Mouse (Mus musculus) forebrain, embryonic 11.5 days (tissue): Measurements from ENCODE around the gene Foxf2. TPM values are rescaled to one million over a fixed set of nuclear protein-coding genes. Genes with fewer than 3 reads are reported as not detected.

Experiments
- microRNA-seq: library from miRNA; unstranded; fragments of <30 nt; microRNA quantifications from one replicate; pipeline ENCODE4, GENCODE M21; 2016; ENCODE audit not compliant: insufficient number of aligned reads
- polyA plus RNA-seq: library from polyadenylated mRNA; unstranded; fragments of >200 nt; fragmentation: Nextera tagmentation; extraction: Ambion mirVana; gene quantifications from 2 replicates; pipeline ENCODE4 v1.2.1, GENCODE M21; 2014

Foxf2 gene
- polyA plus RNA-seq, 1 experiment from 2014 or later, result 5.2 TPM

Small RNA genes within 50 kb of the gene (microRNA-seq; reads per million reads assigned to microRNA genes)
- gene Gm27516, result not detected

Other genes starting within 250 kb of the Foxf2 start
- gene Foxq1, start 69.7 kb upstream of the Foxf2 start, polyA plus RNA-seq, result 1.5 and 1.6 TPM in 2 replicates
- not detected in 2 replicates for gene A530084C06Rik, start 66.5 kb upstream of the Foxf2 start, polyA plus RNA-seq
- 5.0 and 5.5 TPM in 2 replicates for gene Foxc1, start 180.8 kb downstream of the Foxf2 start, polyA plus RNA-seq